Mouse (Mus musculus): Measurements from ENCODE around the gene Cyp4f15.
"Not testable (repeated sequence)": the region's sequence is repeated elsewhere in the genome, so short reads cannot be mapped to it uniquely, and the experiment has no call there.

Gene Cyp4f15

GRCm38 (mm10) chr17:32685048-32685750 is at the start of gene Cyp4f15:
Gene Cyp4f15, plus strand, starts transcription at chr17:32685627.
- DNase-seq = peak; percentile 4

GRCm38 (mm10) chr17:32636341-32636740 is 49.1 kb upstream of the Cyp4f15 start:
- no peak for DNase-seq

- no peak for DNase-seq
Measured at GRCm38 (mm10) chr17:32637151-32637550, 48.3 kb upstream of the Cyp4f15 start.

GRCm38 (mm10) chr17:32646631-32647030 is 38.8 kb upstream of the Cyp4f15 start:
- DNase-seq = no peak

GRCm38 (mm10) chr17:32653860-32654259 is 31.6 kb upstream of the Cyp4f15 start:
- no peak for DNase-seq

DNA sequence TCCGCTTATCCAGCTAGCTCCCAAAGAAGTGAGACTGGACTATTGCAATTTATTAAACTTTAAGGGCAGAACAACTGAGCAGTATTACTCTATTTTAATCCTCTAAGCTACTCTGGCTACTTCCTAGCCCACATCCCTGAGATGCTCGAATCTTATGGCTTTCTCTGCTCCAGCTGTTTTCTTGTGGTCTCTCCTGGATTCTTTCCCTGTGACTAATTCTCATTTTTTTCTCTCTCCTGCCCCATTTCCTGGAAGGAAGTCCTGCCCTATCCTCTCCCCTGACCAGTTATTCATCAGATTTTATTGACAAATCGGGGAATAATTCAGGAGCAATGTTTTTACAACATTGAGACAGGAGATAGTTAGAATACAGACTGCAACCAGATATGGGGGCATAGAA is 28.4 kb upstream of the Cyp4f15 start:
- no peak for DNase-seq

- no peak for DNase-seq
Measured at GRCm38 (mm10) chr17:32658246-32658645, 27.2 kb upstream of the Cyp4f15 start.

DNA sequence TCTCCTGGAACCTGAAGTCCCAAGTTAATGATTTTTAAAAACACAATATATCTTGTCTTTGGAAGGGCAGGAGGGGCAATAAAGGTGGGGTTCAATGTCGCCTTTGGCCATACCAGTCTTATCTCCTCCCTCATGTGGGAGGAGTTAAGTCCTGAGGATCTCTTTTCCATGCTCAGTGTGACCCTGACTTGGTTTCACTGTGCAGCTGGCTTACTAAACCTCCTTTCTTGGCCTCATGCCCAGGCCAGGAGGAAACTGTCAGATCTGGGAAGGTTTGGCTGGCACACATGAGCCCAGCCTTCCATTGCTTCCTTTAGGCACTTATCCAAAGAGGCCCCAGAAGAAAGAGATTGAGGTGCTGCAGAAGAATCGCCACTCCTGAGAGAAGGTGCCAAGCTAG is 26.7 kb upstream of the Cyp4f15 start, which contains the start of gene Cyp4f40:
Gene Cyp4f40, plus strand, starts transcription at position 189 of the 400 bp plus-strand sequence.
- no peak for DNase-seq

DNA sequence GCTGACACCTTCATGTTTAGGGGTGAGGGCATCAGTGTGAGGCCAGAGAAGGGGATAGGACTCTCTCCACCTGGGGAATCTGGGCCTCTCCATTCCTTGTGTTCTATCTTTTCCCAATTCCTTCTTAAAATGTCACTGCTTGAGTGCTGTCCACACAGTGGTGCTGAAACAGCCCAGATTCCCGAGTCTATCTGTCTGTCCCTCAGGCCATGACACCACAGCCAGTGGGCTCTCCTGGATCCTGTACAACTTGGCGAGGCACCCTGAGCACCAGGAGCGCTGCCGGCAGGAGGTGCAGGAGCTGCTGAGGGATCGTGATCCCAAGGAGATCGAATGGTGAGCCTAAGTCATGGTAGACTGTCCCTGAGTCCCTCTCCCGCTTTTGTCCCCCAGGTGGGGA is 11.5 kb upstream of the Cyp4f15 start:
- no peak for DNase-seq

GRCm38 (mm10) chr17:32676040-32676635 is 9.3 kb upstream of the Cyp4f15 start:
- no peak for DNase-seq

DNA sequence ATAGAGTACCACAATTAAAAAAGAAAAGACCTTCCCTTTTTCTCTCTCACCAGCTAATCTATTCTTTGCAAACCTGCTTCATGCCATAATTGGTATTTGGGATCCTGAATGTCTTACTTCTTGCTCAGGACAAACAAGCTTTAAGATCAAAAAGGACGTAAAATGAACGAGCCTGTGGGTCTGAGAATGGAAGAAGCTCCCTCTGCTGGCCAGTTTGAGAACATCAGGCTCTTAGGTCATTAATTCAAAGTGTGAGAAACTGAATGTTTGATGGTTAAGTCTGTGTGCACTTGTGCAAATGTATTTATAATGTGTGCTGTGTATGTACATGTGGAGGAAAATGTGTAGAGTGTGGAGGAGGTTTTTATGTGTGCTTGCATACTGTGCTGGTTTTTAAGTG is 5.0 kb upstream of the Cyp4f15 start:
- peak; percentile 18 for DNase-seq

DNA sequence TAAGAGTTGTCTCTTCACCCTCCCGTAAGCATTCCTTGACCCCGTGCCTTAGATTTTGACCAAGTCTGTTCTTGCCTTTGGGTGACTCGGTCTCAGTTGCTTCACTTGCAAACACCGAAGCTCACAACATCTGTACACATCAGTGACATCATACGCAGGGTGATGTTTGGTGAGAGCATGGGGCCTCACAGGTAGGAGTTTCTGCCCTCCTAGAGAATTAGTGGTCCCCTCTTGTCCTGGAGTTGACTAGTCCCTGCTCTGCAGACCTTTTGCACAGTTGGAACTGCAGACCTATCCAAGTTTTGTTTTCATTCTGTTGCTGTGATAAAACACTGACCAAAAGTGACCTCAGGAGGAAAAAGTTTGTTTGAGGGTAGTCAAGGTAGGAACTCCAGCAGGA is 1.3 kb downstream of the Cyp4f15 start:
- no peak for DNase-seq

GRCm38 (mm10) chr17:32690959-32691358 is 5.5 kb downstream of the Cyp4f15 start:
- no peak for DNase-seq

- no peak for DNase-seq
Measured at GRCm38 (mm10) chr17:32702826-32703225, 17.4 kb downstream of the Cyp4f15 start.

DNA sequence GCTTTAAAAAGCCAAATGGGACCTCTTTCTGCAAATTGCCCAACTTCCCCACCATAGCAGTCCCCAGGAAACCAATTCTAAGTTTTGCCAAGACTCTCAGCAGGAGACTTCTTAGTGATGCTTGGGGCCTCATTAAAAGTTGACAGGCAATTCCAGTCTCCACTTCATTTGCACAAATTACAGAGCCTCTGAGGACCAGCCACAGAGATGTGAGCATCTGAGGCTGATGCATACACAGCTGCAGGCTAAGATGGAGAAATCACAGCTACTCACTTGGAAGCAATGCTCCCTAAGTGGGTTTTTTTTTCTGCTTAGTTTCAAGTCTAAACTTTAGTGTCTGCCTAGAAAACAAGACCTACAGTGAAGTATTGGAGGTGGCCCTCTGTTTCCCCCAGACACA is 25.1 kb downstream of the Cyp4f15 start:
- DNase-seq = not testable (repeated sequence)

DNA sequence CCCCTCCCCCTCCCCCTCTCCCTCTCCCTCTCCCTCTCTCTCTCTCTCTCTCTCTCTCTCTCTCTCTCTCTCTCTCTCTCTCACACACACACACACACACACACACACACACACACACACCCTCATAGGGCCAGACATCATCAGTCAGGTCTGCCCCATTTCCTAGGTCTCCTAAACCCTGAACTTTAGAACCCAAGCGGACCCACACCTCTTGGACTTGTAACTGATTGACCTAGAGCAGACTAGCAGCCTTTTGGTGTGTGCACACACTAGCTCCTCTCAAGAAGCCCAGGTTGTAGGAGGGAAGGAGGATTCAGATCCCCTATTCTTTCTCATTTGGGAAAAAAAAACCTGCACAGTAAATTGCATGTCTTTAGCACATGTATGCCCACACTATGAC is 36.7 kb downstream of the Cyp4f15 start:
- DNase-seq = not testable (repeated sequence)

DNA sequence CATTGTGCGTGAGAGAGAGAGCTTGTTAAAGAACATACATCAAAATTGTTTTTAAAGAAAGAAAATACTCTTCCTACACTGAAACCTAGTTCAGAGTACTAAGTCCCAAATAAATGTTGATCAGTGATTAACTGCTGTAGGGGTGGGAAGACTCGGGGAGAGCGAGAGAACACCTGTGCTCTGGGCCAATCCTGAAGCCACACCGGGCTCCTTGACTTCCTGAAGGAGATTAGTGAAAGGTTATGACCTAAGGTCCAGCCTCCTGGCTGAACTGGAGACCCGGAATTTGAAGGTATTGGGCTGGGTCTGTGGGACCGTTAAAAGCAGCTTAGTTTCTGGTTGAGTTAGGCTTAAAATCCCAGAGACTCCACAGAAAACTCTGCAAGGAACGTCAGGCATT is 37.3 kb downstream of the Cyp4f15 start:
- no peak for DNase-seq

GRCm38 (mm10) chr17:32726360-32726759 is 40.9 kb downstream of the Cyp4f15 start:
- not testable (repeated sequence) for DNase-seq

- DNase-seq = no peak
Measured at GRCm38 (mm10) chr17:32729029-32729428, 43.6 kb downstream of the Cyp4f15 start.

DNA sequence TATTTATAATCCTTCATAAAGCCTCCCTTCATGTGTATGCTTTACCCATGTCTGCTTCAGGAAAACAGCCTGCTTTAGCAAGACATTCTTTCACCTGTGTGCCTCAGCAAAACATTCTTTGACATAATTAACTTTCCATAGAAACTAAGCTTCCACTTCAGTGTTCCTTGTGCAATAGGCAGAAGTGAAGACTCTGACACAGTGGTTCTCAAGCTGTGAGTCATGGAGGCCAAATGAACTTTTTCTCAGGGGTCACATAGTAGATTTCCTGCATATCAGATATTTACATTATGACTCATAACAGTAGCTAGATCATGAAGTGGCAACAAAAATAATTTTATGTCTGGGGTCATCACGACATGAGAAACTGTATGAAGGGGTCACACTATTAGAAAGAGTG is 53.0 kb downstream of the Cyp4f15 start:
- DNase-seq = no peak

- DNase-seq = no peak
Measured at GRCm38 (mm10) chr17:32741057-32741456, 55.6 kb downstream of the Cyp4f15 start.

GRCm38 (mm10) chr17:32750611-32751010 is 65.2 kb downstream of the Cyp4f15 start:
- no peak for DNase-seq

Measured in cerebellum, adult 8-10 months (tissue).